Mouse (Mus musculus) bone marrow, adult 2 months (tissue): ENCODE measurements around the gene Trex1.

Experiments used
- CTCF ChIP-seq: fragments of 200-500 bp; IDR thresholded peaks from 2 replicates; pipeline ENCODE4 v1.5.1; 2011; ENCODE audit warnings: low read length, control low read depth; ENCODE audit not compliant: control insufficient read depth, insufficient read depth
- POLR2A ChIP-seq: fragments of 200-500 bp; IDR thresholded peaks from 2 replicates; pipeline ENCODE4 v1.6.1; 2011; ENCODE audit warnings: low read depth, mild to moderate bottlenecking, control low read depth, low read length, borderline replicate concordance; ENCODE audit not compliant: control insufficient read depth

GRCm38 (mm10) chr9:109056081-109056690 is 3.3 kb downstream of the Trex1 start:
- TF ChIP-seq CTCF, result no peak
- TF ChIP-seq POLR2A, result no peak
